Mouse (Mus musculus): ENCODE measurements around the gene Eif4g3.

Eif4g3 gene

GRCm38 (mm10) chr4:137989426-137989825, 3.4 kb upstream of the Eif4g3 start:
- DNase-seq (ENCODE audit: low read depth, low spot score) = no peak

DNA sequence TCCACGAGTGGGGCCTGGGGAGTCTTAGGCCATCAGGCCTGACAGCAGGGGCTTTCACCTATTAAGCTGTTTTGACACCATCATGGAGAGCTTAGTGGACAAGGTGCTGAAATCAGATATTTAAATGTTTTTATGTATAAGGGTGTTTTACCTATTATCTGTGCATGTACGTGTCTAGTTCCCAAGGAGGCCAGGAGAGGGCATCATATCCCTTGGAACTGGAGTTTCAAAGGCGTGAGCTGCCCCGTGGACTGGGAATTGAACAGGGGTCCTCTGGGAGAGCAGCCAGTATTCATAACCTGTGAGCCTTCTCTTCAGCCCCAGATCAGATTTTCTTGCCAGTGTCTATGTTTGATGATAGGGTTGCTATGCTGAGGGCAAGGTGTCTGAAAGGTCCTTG, 2.4 kb upstream of the Eif4g3 start:
- DNase-seq (ENCODE audit: low read depth, low spot score) = no peak

DNA sequence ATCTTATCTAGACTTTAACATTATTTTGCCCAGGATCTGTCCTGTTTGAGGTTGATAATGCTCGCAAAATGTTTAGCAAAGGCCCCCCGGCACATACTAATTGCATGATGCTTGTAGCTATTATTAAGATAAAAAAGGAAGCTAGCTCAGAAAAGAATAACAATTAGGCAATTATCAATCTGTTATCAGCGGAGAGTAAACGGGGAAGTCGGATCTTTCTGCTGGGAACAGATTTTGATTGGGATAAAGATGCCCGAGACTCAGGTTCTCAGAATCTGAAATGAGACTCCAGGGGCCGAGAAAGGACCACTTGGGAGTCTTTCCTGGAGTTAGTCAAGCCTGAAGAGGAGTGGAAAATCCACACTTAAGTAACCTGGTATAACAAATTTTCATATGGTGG, 1.6 kb upstream of the Eif4g3 start:
- no peak for DNase-seq (ENCODE audit: low read depth, low spot score)

DNA sequence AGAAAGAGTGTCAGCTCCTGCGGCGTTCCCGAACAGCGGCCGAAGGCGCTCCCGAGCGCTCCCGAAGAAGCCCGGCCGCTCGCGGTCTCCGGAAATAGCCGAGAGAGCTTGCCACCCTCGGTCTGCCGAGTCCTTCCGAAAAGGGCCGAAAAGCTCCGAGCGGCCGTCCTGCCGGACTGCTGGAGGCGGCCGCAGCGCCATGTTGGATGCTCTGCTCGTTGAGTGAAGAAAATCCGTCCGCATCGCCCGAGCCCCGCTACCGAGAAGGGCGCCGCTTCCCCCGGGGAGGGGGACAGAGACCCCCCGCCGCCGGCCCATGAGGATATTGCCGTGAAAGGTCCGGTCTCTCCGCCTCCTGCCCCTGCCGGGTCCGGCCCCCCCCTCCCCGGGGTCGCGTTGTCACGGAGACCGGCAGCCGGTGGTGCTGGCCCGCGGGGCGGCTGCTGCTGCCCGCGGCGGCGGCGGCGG, 503 bp downstream of the Eif4g3 start:
- peak; percentile 95 for DNase-seq (ENCODE audit: low read depth, low spot score)

GRCm38 (mm10) chr4:137993821-137994561, 1.2 kb downstream of the Eif4g3 start:
- DNase-seq (ENCODE audit: low read depth, low spot score) = peak; percentile 60

- peak; percentile 40 for DNase-seq (ENCODE audit: low read depth, low spot score)
These were observed 1.9 kb downstream of the Eif4g3 start for GRCm38 (mm10) chr4:137994562-137995336.

- no peak for DNase-seq (ENCODE audit: low read depth, low spot score)
These were observed 2.6 kb downstream of the Eif4g3 start for GRCm38 (mm10) chr4:137995399-137995798.

- no peak for DNase-seq (ENCODE audit: low read depth, low spot score)
These were observed 5.4 kb downstream of the Eif4g3 start for GRCm38 (mm10) chr4:137998232-137998631.

GRCm38 (mm10) chr4:138000682-138001081, 7.9 kb downstream of the Eif4g3 start:
- DNase-seq (ENCODE audit: low read depth, low spot score) = no peak

- DNase-seq (ENCODE audit: low read depth, low spot score) = no peak
These were observed 11.2 kb downstream of the Eif4g3 start for GRCm38 (mm10) chr4:138003909-138004610.

DNA sequence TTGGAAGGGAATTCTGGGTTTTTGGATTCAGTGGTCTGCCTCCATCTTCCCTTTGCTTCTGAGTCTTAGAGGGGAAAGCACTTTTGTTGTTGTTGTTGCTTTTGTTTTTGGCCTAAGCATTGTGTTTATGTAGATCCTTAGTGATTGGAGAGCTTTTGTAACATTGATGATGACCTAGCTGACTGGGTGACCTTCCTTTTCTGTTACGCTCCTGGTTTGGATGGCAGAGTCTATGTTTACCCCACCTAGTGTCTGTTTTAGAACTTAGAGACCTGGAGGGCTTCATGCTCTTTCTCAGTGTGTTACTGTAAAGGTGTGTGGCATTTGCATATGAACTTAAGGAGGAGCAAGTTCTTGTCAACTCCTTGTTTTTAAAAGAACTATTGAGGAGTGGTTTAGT, 13.0 kb downstream of the Eif4g3 start:
- DNase-seq (ENCODE audit: low read depth, low spot score) = no peak

GRCm38 (mm10) chr4:138006951-138007613, 14.3 kb downstream of the Eif4g3 start:
- DNase-seq (ENCODE audit: low read depth, low spot score) = no peak

GRCm38 (mm10) chr4:138008646-138009045, 15.8 kb downstream of the Eif4g3 start:
- no peak for DNase-seq (ENCODE audit: low read depth, low spot score)

DNA sequence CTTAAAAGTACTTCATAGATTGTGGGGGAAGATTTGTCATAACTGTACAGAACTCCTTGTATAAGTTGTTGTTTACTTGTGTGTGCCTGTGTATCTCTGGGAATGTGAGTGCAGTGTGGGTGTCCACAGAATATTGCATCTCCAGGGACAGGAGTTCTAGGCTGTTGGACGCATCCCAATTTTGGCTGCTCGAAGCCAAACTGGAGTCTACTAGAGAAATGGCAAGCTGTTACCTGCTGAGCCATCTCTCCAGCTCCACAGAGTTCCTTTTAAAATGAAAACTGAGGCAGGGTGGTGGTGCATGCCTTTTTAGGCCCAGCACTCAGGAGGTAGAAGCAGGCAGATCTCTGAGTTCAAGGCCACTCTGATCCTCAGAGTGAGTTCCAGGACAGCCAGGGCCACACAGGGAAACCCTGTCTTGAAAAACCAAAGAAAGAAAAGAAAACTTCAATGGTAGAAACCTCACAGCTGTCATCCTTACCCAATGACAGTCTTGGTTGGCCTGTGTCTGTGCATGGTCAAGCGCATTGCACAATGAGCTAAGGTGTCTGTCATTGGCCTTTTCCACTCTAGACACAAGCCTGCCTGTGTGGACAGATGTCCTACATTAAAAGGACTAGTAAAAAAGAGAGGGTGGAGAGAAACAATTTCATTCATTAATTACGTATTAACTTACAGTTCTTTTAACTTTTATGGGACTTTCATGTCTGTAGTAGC, 17.1 kb downstream of the Eif4g3 start:
- no peak for DNase-seq (ENCODE audit: low read depth, low spot score)

DNA sequence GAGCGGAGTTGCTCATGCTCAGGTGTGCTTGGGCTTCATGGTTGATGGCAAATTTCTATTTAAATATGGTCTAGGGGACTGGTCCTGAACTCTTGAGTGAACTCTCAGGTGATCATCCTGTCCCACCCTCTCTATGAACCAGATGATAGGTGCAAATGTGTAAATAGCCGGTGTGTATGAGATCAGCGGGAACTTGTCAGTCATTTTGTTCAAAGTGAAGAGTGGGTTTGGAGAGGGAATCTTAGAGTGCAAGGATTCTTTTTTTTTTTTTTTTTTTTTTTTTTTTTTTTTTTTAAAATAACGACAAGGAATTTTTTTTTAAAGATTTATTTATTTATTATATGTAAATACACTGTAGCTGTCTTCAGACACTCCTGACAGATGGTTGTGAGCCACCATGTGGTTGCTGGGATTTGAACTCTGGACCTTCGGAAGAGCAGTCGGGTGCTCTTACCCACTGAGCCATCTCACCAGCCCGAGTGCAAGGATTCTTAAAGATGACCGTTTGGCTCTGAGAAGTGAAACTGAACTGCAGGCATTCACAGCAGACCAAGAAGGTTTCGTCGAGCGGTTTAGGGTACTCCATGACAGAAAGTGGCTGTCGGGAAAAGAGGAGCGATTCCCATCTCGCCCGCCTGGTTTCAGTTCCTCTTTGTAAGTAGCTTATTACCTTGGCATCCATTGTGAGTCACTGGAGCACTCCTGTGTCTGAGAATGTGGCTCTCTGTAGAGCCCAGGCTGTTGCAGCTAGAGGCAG, 21.1 kb downstream of the Eif4g3 start:
- DNase-seq (ENCODE audit: low read depth, low spot score) = no peak

- DNase-seq (ENCODE audit: low read depth, low spot score) = no peak
These were observed 23.1 kb downstream of the Eif4g3 start for GRCm38 (mm10) chr4:138015966-138016365.

DNA sequence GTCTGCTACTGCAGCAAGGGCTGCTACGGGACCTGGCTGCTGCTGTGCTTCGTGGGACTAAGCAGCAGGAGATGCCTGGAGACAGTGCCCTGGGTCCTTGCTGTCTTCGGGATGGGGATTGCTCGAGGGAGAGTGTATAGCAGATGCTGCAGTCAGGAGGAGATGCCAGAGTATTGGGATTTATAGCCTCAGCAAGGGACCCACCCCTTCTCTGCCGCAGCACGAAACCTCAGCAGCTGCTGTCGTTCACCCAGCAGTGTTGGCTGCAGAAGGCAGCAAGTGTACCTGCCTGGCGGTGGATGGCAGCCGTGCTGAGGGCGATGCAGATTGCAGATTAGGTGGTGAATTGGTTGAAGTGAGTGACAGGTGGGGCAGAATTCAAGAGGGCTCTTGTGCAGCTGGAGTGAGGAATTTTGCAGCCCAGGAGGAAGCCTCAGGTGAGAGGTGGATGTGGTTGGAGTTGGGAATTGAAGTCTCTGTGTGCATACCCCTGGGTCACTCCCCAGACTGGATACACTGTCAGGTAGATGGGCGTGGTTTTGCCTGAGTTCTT, 24.3 kb downstream of the Eif4g3 start:
- no peak for DNase-seq (ENCODE audit: low read depth, low spot score)

- DNase-seq (ENCODE audit: low read depth, low spot score) = no peak
These were observed 25.2 kb downstream of the Eif4g3 start for GRCm38 (mm10) chr4:138018011-138018410.

- no peak for DNase-seq (ENCODE audit: low read depth, low spot score)
These were observed 27.4 kb downstream of the Eif4g3 start for GRCm38 (mm10) chr4:138020231-138020630.

DNA sequence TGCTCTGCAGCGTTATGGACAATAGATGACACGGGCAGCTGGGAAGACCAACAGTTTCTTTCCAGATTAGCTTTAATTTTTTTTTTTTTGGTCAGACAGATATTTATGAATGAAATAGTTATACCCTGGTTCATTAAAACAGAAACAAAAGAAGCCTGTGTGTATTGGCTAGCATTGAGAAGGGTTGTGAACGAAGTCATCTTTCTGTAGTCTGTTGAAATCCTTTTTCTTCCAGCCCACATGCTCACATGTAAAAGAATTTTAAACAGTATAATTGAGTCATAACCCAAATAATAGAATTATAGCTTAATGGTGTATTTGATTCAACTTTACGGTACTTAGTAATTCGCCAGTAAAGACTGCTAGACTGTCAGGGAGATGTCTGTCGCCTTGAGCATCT, 28.8 kb downstream of the Eif4g3 start:
- no peak for DNase-seq (ENCODE audit: low read depth, low spot score)
